Mouse (Mus musculus) liver, adult 2 months (tissue): ENCODE measurements around the gene Slc22a15.

Experiments used
- CTCF ChIP-seq: fragments of 200-500 bp; IDR thresholded peaks from 2 replicates; pipeline ENCODE4 v1.5.1; 2011; ENCODE audit warnings: low read depth, low read length, control low read depth
- POLR2A ChIP-seq: fragments of 200-500 bp; IDR thresholded peaks from 2 replicates; pipeline ENCODE4 v1.6.1; 2011; ENCODE audit warnings: low read length, control low read depth; ENCODE audit not compliant: insufficient read depth; ENCODE audit errors: extremely low read depth

GRCm38 (mm10) chr3:101875258-101875920 lies 48.9 kb downstream of the Slc22a15 start:
- TF ChIP-seq CTCF (no peak), POLR2A (no peak)
